Mouse (Mus musculus): ENCODE measurements around the gene Bbs1.
"Not testable (repeated sequence)": the region's sequence is repeated elsewhere in the genome, so short reads cannot be mapped to it uniquely, and the experiment has no call there.

Bbs1 gene

DNA sequence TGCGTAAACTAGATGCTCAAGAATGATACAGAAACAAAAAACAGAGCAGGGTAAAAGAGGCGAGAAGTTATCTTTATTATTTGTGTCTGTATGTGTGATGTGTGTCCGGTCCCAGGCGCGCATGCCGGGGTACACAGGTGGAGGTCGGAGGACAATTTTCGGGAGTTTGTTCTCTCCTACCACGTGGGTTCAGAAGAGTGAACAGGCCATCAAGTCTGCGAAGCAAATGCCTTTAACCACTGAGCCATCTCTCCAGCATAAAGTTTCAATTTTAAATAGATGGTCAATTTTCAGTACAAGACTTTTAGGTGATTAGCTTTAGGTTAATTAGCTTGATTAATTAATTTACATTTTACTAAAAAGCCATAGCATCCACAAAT is 27.1 kb downstream of the Bbs1 start:
- no peak for DNase-seq

- peak; percentile 96 for DNase-seq
Measured at GRCm38 (mm10) chr19:4878405-4879323, 27.8 kb downstream of the Bbs1 start, which contains the start of gene Zdhhc24. Gene Zdhhc24, plus strand, starts transcription at chr19:4878668.

- peak; percentile 10 for DNase-seq
Measured at GRCm38 (mm10) chr19:4877785-4878184, 28.6 kb downstream of the Bbs1 start, which contains the start of gene Actn3. Gene Actn3, minus strand, starts transcription at chr19:4877909.

DNA sequence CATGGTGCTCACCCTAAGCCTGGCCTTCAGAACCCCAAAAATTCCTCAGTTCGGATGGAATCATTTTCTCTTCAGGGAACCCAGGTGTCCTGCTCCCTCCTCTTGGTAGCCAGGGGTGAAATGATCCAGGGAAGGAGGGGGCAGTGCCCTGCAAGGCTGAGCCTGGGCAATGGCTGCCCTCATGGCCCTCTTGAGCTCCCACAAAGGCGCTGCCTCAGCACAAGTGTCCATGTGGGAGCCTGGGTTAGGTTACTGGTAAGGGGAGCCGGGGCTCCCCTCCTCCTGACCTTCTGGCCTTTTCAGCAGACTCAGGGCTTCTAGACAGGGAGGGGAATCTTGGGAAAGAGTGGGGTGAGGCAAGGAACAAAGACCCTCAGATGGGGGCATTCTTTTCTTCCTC is 29.7 kb downstream of the Bbs1 start:
- no peak for DNase-seq

- DNase-seq: no peak
Measured at GRCm38 (mm10) chr19:4876241-4876640, 30.2 kb downstream of the Bbs1 start.

GRCm38 (mm10) chr19:4874613-4875012 is 31.8 kb downstream of the Bbs1 start:
- not testable (repeated sequence) for DNase-seq

DNA sequence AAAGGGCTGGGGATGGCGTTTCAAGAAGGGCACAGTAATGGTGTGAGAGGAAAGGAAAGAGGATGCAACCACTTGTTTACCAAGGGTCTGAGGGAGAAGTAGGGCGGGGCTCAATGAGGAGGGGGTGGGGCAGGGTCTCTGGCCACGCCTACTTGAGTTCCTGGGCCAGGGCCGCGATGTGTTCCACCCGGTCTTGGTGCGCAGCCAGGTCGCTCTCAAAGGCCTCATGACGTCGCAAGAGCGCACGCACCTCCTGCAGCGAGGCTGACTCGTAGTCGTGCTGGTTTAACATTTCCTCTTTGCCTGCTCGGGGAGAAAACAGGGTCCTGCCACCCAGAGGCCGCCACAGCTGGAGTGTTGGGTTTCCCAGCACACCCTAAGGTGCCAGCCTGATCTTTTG is 41.3 kb downstream of the Bbs1 start:
- peak; percentile 23 for DNase-seq

DNA sequence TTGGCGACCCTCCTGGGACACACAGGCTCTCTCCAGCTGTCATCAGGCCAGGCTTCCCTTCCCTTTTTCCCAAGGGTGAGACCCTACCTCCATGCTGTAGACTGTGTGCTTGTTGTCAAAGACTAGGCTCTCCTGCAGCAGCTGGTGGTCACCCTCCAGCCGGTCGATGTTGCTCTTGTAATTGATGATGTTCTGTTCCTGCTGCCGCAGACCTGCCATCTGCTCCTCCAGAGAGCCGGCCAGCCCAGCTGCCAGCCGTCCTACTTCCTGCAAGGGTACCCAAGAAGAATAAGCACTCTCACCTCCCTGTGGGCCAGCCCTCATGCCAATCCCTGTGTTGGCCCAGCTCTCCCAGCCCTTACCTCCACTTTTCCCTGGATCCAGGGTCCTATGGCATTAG is 43.4 kb downstream of the Bbs1 start:
- no peak for DNase-seq

- no peak for DNase-seq
Measured at GRCm38 (mm10) chr19:4859081-4859480, 47.3 kb downstream of the Bbs1 start.

GRCm38 (mm10) chr19:4855951-4856350 is 50.5 kb downstream of the Bbs1 start:
- no peak for DNase-seq

DNA sequence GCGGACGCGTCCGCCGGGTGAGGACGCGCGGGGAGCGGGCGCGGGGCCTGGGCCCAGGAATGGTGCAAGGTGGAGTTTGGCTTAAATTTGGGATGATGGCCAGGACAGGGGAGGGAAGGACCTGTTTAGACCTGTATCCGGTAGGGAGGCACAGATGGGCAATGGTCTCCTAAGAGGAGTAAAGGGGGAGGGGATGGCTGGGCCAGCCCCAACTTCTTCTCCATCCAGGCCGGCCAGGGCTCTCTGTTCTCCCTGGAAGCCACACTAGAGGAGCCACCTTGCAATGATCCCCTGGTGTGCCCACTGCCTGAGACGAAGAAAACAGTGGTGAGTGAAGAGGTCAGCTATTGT is 51.0 kb downstream of the Bbs1 start:
- DNase-seq: no peak

- DNase-seq: peak; percentile 91
Measured at GRCm38 (mm10) chr19:4854552-4855469, 51.6 kb downstream of the Bbs1 start, which contains the start of gene Ctsf. Gene Ctsf, plus strand, starts transcription at chr19:4855130.

GRCm38 (mm10) chr19:4850281-4850680 is 56.1 kb downstream of the Bbs1 start:
- DNase-seq: no peak

GRCm38 (mm10) chr19:4849800-4850199 is 56.6 kb downstream of the Bbs1 start:
- no peak for DNase-seq

DNA sequence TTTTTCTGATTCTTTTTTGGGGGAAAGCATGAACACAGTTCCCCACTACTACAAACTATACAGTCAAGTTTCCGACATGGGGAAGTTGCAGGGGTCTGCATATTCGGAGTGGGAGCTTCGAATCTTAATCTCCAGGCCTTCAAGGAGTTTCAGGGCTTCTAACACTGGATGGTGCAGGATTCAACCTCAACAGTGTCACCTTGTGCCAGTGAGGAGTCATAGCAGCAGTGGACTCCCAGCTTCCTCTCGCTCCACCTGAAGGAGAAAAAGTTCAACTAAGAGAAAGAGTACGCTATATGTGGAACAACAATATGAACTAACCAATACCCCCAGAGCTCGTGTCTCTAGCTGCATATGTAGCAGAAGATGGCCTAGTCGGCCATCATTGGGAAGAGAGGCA is 58.9 kb downstream of the Bbs1 start:
- peak; percentile 37 for DNase-seq

DNA sequence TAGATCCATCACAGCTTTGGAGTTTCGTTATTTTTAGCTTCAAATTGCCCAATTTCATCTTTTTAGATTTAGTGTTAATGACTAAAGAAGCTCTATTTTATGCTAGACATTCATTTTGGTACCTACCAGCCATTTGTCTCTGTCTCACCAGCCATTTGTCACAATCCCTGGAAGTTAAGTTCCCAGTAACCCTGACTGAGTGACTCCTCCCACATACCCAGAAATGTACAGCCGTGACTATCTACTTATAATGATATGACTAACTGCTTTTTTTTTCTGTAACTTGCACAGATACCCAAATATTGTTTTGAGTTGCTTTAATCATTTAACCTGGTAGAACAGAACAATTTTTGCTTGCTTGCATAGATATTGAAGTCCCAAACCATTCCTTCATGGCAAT is 60.6 kb downstream of the Bbs1 start:
- no peak for DNase-seq

- DNase-seq: no peak
Measured at GRCm38 (mm10) chr19:4842611-4843010, 63.8 kb downstream of the Bbs1 start.

GRCm38 (mm10) chr19:4840848-4841247 is 65.6 kb downstream of the Bbs1 start:
- DNase-seq: no peak

DNA sequence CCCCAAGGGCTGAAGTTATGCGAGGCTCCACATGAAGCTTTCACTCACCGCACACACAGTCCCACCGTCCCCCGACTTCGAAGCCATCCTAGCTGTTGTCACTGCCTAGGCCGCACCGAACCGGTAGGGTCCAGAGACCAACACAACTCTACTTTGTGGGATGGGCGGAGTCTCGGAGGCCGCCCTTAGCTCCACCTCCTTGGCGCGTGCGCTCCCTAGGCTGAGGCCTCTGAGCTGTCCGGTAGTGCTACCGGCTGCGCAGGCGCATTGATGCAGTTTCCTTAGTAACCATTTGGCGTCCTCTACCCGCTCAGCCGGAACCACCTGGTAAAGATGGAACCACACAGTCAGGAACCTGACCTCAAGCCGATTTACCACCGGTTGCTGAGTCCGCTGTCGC is 67.3 kb downstream of the Bbs1 start, which contains the start of the genes Ccs and Ccdc87:
TSS of gene Ccs (minus strand) at position 184 of the 400 bp plus-strand sequence.
TSS of gene Ccdc87 (plus strand) at position 218 of the 400 bp plus-strand sequence.
- peak; percentile 98 for DNase-seq

- DNase-seq: no peak
Measured at GRCm38 (mm10) chr19:4838526-4839140, 67.8 kb downstream of the Bbs1 start.

DNA sequence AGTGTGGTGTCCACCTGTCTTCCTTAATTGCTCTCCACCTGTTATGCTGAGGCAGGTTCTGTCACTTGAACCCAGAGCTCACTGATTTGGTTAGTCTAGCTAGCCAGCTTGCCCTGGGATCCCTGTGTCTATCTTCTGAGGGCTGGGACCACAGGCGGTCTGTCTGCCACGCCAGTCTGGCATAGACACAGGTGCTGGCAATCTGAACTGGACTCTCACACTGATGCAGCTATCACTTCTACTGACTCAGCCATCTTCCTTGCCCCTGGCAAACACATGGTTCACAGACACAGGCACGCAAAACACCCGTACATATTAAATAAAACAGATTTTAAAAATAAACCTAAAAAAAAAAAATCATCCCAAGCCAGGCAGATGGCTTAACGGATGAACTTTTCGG is 69.4 kb downstream of the Bbs1 start:
- no peak for DNase-seq
